Mouse (Mus musculus) gastrocnemius, postnatal 14 days (tissue): ENCODE measurements around the gene H2-T3. TPM values are rescaled to one million over a fixed set of nuclear protein-coding genes. Genes with fewer than 3 reads are reported as not detected.
"Not testable (repeated sequence)": the region's sequence is repeated elsewhere in the genome, so short reads cannot be mapped to it uniquely, and the experiment has no call there.

Source experiments
- DNase-seq: peaks from one replicate; pipeline ENCODE4 v3.0.0; 2021; ENCODE audit warnings: mixed read lengths
- intact Hi-C: fragments of 180-260 bp; cut with DNase I; formaldehyde crosslinking; loops from one replicate; pipeline ENCODE4 v1.15.1; 2025; ENCODE audit warnings: low total_unique reads
- total RNA-seq, 2 experiments: library from RNA; stranded (reverse); gene quantifications; 2 replicates each; pipeline ENCODE4 v1.2.3; 2021

H2-T3 gene
- total RNA-seq, 2 experiments from 2014 or later, result not detected

- intact Hi-C loops, result no loop called here
- no peak for DNase-seq
Observed at GRCm38 (mm10) chr17:36145111-36145860, 44.8 kb downstream of the H2-T3 start.

- DNase-seq, result not testable (repeated sequence)
- intact Hi-C loops, result loop anchor here (10.0 kb wide), 1 partner anchor 72 kb away; no protein-coding TSS in a partner anchor
Observed at GRCm38 (mm10) chr17:36136299-36136848, 53.7 kb downstream of the H2-T3 start.

Other genes starting within 250 kb of the H2-T3 start
- 10 to 100 TPM; 64.1 to 66.7 TPM for gene Abcf1, start 220.5 kb downstream of the H2-T3 start, total RNA-seq
- 10 to 100 TPM; 16.3 to 19.0 TPM for gene Gnl1, start 210.4 kb downstream of the H2-T3 start, total RNA-seq
- gene Prr3, start 210.1 kb downstream of the H2-T3 start, total RNA-seq, result 1 to 10 TPM; 4.2 to 5.0 TPM
- under 1 TPM; 0.62 to 0.93 TPM for gene H2-T24, start 169.7 kb downstream of the H2-T3 start, total RNA-seq
- gene H2-T23, start 157.4 kb downstream of the H2-T3 start, total RNA-seq, result 1 to 10 TPM; 6.4 to 7.7 TPM
- gene H2-T22, start 147.5 kb downstream of the H2-T3 start, total RNA-seq, result 1 to 10 TPM; 5.7 to 6.3 TPM
- not detected for gene Gm6034, start 147.3 kb downstream of the H2-T3 start, total RNA-seq
- 1 to 10 TPM in 1 of 2 experiments, under 1 TPM in 1; 0.92 to 1.0 TPM for gene Gm11127, start 131.9 kb downstream of the H2-T3 start, total RNA-seq
- gene Gm19684, start 68.6 kb downstream of the H2-T3 start, total RNA-seq, result not detected
- not detected for gene Gm7030, start 60.9 kb downstream of the H2-T3 start, total RNA-seq
- not detected for gene Gm8909, start 21.8 kb downstream of the H2-T3 start, total RNA-seq
- gene Rpp21, start 67.8 kb upstream of the H2-T3 start, total RNA-seq, result 10 to 100 TPM; 22.5 to 23.4 TPM
- gene Trim39, start 82.0 kb upstream of the H2-T3 start, total RNA-seq, result 1 to 10 TPM; 3.1 to 4.1 TPM
- not detected for gene H2-M10.2, start 96.2 kb upstream of the H2-T3 start, total RNA-seq
- not detected for gene H2-M10.1, start 135.9 kb upstream of the H2-T3 start, total RNA-seq
- gene H2-M10.3, start 178.1 kb upstream of the H2-T3 start, total RNA-seq, result not detected